Mouse (Mus musculus): ENCODE results near the gene Glb1l2.
A peak's percentile ranks its signal among the peaks of the same experiment; 100 is the strongest.

The Glb1l2 gene

GRCm38 (mm10) chr9:26728556-26728955 lies 77.7 kb downstream of the Glb1l2 start:
- DNase-seq (ENCODE audit: low spot score) = no peak

GRCm38 (mm10) chr9:26727445-26727844 lies 78.8 kb downstream of the Glb1l2 start:
- DNase-seq (ENCODE audit: low spot score) = peak; percentile 9

- DNase-seq (ENCODE audit: low spot score) = no peak
Measured at GRCm38 (mm10) chr9:26725709-26726108, 80.6 kb downstream of the Glb1l2 start.

GRCm38 (mm10) chr9:26721771-26722170 lies 84.5 kb downstream of the Glb1l2 start:
- no peak for DNase-seq (ENCODE audit: low spot score)

- no peak for DNase-seq (ENCODE audit: low spot score)
Measured at GRCm38 (mm10) chr9:26718388-26718787, 87.9 kb downstream of the Glb1l2 start.
